Comparison of ENCODE assay signal across 9 mouse cellular contexts in the genomic region with DNA sequence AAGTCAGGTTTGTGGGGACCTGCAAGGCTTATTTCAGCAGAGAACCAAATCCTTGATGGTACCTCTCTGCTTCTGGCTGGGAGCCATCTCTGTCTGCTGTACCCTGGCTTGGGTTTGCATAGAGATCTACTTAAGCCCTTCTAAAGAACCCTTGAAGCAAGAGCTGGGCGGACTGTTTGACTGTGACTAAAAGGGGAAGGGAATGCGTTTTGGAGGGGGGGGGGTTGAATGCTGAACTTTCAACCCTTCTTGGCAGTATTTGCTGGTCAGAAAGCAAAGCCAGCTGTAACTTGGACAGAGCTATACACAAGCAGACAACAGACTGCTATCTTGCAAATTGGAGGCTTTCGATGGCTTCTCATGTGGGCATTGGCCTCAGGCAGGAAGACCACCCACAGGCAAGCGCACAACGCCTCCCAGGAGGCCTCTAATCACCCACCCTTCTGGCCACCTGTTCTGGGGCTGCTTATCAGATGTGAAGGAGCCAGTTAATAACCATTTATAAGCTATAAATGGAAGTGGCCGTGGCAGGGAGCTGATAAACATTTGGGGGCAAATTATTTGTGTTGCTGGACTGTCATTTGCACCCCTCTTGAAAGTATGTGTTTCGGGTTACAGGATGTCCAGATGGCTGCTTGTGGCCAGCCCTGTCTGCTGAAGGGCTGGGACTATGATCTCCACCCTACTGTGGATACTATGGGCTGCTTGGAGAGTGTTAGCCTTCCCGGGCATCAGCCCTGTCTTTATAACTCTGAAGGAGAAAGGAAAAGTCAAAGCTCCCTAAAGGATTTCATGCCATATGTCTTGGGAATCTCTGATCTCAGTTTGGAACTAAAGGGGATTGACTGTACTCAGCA.
DNase-seq lines count a peak whose midpoint lies in the region; ATAC-seq lines count a peak whose summit lies in the region.
"Had no signal": no experiment of that assay in that cellular context is flagged by ENCODE, and none has a peak within 500 bp of the region (broad histone marks: within the 10 kb centered on the region; RNA-seq: fewer than 3 reads in every experiment).

No protein-coding gene starts in this region.

- H3K27me3 ChIP-seq in heart, embryonic 12.5 days (replicated peaks) = no peaks in the 10 kb centered on the region
- H3K27me3 ChIP-seq in forebrain, embryonic 16.5 days (replicated peaks; ENCODE audit: control insufficient read depth, insufficient read depth, low read length) = no peaks in the 10 kb centered on the region; the same call in 1 of the 2 replicates
- no peaks in the 10 kb centered on the region for H3K27me3 ChIP-seq in limb, embryonic 11.5 days (ENCODE audit: control insufficient read depth, insufficient read depth, low read length)
- no peaks in the 10 kb centered on the region for H3K27me3 ChIP-seq in midbrain, embryonic 11.5 days (ENCODE audit: control insufficient read depth, insufficient read depth, low read length)
- H3K27me3 ChIP-seq: CH12.LX had no signal

- peaks cover 20% of the 10 kb centered on the region for H3K4me1 ChIP-seq in heart, embryonic 12.5 days (replicated peaks)
- peaks cover 5% of the 10 kb centered on the region for H3K4me1 ChIP-seq in forebrain, embryonic 16.5 days (replicated peaks; ENCODE audit: control insufficient read depth, insufficient read depth, low read length)
- H3K4me1 ChIP-seq in limb, embryonic 11.5 days (ENCODE audit: control insufficient read depth, insufficient read depth, low read length) = peaks cover 10% of the 10 kb centered on the region; the same call in 1 of the 2 replicates
- peaks cover 8% of the 10 kb centered on the region for H3K4me1 ChIP-seq in midbrain, embryonic 11.5 days (ENCODE audit: control insufficient read depth, insufficient read depth, low read length)

- H3K4me3 ChIP-seq in heart, embryonic 12.5 days = no peak overlapping the region
- no peak overlapping the region for H3K4me3 ChIP-seq in forebrain, embryonic 16.5 days (replicated peaks; ENCODE audit: low read length)
- H3K4me3 ChIP-seq in limb, embryonic 11.5 days (ENCODE audit: low read depth, low read length) = no peak overlapping the region
- H3K4me3 ChIP-seq in midbrain, embryonic 11.5 days (ENCODE audit: low read depth, low read length) = no peak overlapping the region

- no peak overlapping the region for H3K27ac ChIP-seq in heart, embryonic 12.5 days (ENCODE audit: poor library complexity, severe bottlenecking)
- H3K27ac ChIP-seq in forebrain, embryonic 16.5 days (ENCODE audit: low read length) = no peak overlapping the region
- no peak overlapping the region for H3K27ac ChIP-seq in limb, embryonic 11.5 days (replicated peaks; ENCODE audit: low read depth, low read length)
- H3K27ac ChIP-seq in midbrain, embryonic 11.5 days (ENCODE audit: low read depth, low read length) = no peak overlapping the region

- H3K4me2 ChIP-seq in heart, embryonic 12.5 days = no peak overlapping the region
- H3K4me2 ChIP-seq in forebrain, embryonic 16.5 days (ENCODE audit: low read length) = no peak overlapping the region
- no peak overlapping the region for H3K4me2 ChIP-seq in limb, embryonic 11.5 days (ENCODE audit: low read depth, severe bottlenecking)
- no peak overlapping the region for H3K4me2 ChIP-seq in midbrain, embryonic 11.5 days

- H3K36me3 ChIP-seq in heart, embryonic 12.5 days = no peaks in the 10 kb centered on the region
- no peaks in the 10 kb centered on the region for H3K36me3 ChIP-seq in forebrain, embryonic 16.5 days (ENCODE audit: control insufficient read depth, insufficient read depth)
- no peaks in the 10 kb centered on the region for H3K36me3 ChIP-seq in limb, embryonic 11.5 days (ENCODE audit: control insufficient read depth, insufficient read depth, low read length)
- H3K36me3 ChIP-seq in midbrain, embryonic 11.5 days (ENCODE audit: control insufficient read depth, insufficient read depth, low read length) = no peaks in the 10 kb centered on the region

- ATAC-seq in heart, embryonic 12.5 days (ENCODE audit: insufficient number of reproducible peaks, low FRiP score) = peak; percentile 39; the same call in 1 of the 2 replicates
- 0 out of 2 replicates have a peak, but pooled peaks have one; percentile 36 for ATAC-seq in forebrain, embryonic 16.5 days
- 0 out of 2 replicates have a peak, but pooled peaks have one; percentile 45 for ATAC-seq in limb, embryonic 11.5 days (ENCODE audit: insufficient number of reproducible peaks, low FRiP score, low TSS enrichment, low read depth)
- ATAC-seq in midbrain, embryonic 11.5 days (ENCODE audit: low FRiP score) = 0 out of 2 replicates have a peak, but pooled peaks have one; percentile 46

- 30% methylated on average over 8 of the region's 8 CpGs for WGBS in heart, embryonic 12.5 days
- 29% methylated on average over 8 of the region's 8 CpGs for WGBS in forebrain, embryonic 16.5 days
- 9% methylated on average over 8 of the region's 8 CpGs for WGBS in limb, embryonic 11.5 days
- 38% methylated on average over 8 of the region's 8 CpGs for WGBS in midbrain, embryonic 11.5 days

- DNase-seq in heart, postnatal 25 days (ENCODE audit: low spot score) = no peak
- DNase-seq in limb, embryonic 11.5 days (ENCODE audit: low spot score) = peak; percentile 58
- DNase-seq in midbrain, embryonic 11.5 days (ENCODE audit: low spot score, missing footprints) = no peak
- DNase-seq in thymus, postnatal 10 days (ENCODE audit: low spot score in 2 of 2) = no peak
- no peak for DNase-seq in frontal cortex, postnatal 14 days (ENCODE audit: low spot score in 2 of 2)
- DNase-seq in cerebellum, adult 11 months = no peak

- intact Hi-C loops in heart, postnatal 25 days (cut with DNase I) = no loop called here

- H3K9me3 ChIP-seq in heart, embryonic 12.5 days (replicated peaks) = no peaks in the 10 kb centered on the region
- H3K9me3 ChIP-seq in forebrain, embryonic 16.5 days (ENCODE audit: control insufficient read depth, low read length) = no peaks in the 10 kb centered on the region
- no peaks in the 10 kb centered on the region for H3K9me3 ChIP-seq in limb, embryonic 11.5 days (ENCODE audit: control insufficient read depth, low read length)
- H3K9me3 ChIP-seq in midbrain, embryonic 11.5 days (ENCODE audit: control insufficient read depth, low read length) = no peaks in the 10 kb centered on the region

- H3K9ac ChIP-seq in heart, embryonic 12.5 days = no peak overlapping the region
- no peak overlapping the region for H3K9ac ChIP-seq in forebrain, embryonic 16.5 days (replicated peaks; ENCODE audit: low read depth, low read length)
- no peak overlapping the region for H3K9ac ChIP-seq in limb, embryonic 11.5 days (ENCODE audit: low read length)
- H3K9ac ChIP-seq in midbrain, embryonic 11.5 days (ENCODE audit: low read length) = no peak overlapping the region
